Mouse (Mus musculus): ENCODE data around the gene Ranbp1. TPM values are rescaled to one million over a fixed set of nuclear protein-coding genes. Genes with fewer than 3 reads are reported as not detected.

Ranbp1 gene
- polyA plus RNA-seq, 1 experiment = 92.7 TPM

DNA sequence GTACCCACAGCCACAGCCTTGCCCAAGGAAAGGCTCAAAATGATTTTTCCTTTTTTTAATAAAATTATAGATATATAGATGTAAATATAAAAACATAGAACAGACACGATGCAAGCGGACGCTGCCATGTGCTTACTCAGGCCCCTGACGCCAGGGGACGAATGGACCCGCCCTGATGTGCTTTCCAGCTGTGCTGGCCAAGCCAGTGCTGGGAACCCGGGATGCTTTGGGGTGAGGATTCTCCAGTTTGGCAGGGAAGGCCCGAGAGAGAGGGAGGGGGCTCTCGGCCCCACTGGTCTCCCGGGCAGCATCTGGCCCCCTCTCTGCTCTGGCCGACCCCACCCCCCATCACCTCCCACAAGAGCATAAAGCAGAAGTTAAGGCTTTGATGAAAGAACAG is 26.3 kb downstream of the Ranbp1 start:
- H3K4me3 ChIP-seq (ENCODE audit: insufficient read depth, low read depth, low read length) = no peak overlapping the region
- H3K27ac ChIP-seq (replicated peaks; ENCODE audit: low read depth, low read length) = no peak overlapping the region
- H3K4me1 ChIP-seq (ENCODE audit: control insufficient read depth, insufficient read depth, insufficient read length, low read length) = no peaks in the 10 kb centered on the region; the same call in 1 of the 2 replicates

GRCm38 (mm10) chr16:18221543-18221898 is 27.0 kb downstream of the Ranbp1 start:
- Histone ChIP-seq H3K27ac (replicated peaks; ENCODE audit: low read depth, low read length) (no peak overlapping the region), H3K4me1 (ENCODE audit: control insufficient read depth, insufficient read depth, insufficient read length, low read length) (no peaks in the 10 kb centered on the region; the same call in 1 of the 2 replicates)

DNA sequence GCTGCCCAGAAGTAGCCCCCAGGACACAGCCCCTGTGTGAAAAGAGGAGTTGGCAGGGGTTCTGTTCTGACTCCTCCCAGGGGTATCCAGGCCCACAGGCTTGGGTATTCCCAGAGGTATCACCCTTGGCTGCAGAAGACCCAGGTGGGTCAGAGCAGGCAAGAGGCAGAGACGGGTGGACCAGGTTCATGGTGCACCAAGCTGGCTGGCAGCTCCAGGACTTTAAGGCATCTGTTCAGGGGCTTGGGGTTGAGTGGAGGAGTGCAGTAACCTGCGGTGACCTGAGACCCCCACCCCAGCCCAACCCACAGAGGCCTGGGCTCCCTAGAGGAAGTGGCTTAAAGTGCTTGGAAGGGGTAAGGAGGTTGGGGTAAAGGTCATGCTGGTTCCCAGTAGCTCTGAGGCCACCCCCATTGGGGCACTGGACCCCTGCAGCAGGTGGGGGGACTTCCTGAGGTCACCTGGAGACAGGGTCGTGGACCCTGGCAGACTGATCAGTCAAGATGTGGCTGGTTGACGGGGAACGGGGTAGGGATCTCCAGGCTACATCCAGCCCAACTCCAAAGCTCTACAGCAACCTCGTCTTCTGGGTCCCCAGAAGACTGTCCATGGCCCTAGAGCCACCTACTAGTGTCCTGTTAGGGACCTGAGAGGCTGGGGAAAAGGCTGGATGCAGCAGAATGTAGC is 27.5 kb downstream of the Ranbp1 start:
- Histone ChIP-seq H3K27ac (replicated peaks; ENCODE audit: low read depth, low read length) (no peak overlapping the region), H3K4me3 (ENCODE audit: insufficient read depth, low read depth, low read length) (no peak overlapping the region), H3K4me1 (ENCODE audit: control insufficient read depth, insufficient read depth, insufficient read length, low read length) (no peaks in the 10 kb centered on the region; the same call in 1 of the 2 replicates)

More at GRCm38 (mm10) chr16:18221543-18221898, 27.0 kb downstream of the Ranbp1 start:
- no peak overlapping the region for H3K4me3 ChIP-seq (ENCODE audit: insufficient read depth, low read depth, low read length)

GRCm38 (mm10) chr16:18220001-18220400 is 28.5 kb downstream of the Ranbp1 start:
- Histone ChIP-seq H3K27ac (replicated peaks; ENCODE audit: low read depth, low read length) (no peak overlapping the region), H3K4me3 (ENCODE audit: insufficient read depth, low read depth, low read length) (no peak overlapping the region), H3K4me1 (ENCODE audit: control insufficient read depth, insufficient read depth, insufficient read length, low read length) (no peaks in the 10 kb centered on the region; the same call in 1 of the 2 replicates)

DNA sequence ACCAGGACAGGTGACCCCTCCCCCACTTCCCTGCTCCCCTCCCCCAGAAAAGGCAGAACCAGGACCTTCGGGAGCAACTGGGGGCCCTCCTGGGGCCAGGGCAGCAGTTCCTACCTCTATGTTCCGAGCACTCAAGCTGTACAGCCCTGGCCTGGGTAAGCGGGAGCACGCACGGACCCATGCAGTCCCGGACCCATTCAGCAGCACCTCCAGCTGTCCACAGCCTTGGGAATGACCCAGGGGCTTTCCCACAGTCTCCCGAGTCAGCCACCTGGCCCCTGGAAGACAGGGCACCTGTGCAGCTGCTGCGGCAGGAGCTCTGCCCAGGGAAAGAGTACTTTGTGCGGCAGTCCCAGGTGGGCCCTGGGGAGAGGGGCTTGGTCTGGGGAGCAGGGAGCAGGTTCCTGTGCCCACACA is 29.9 kb downstream of the Ranbp1 start:
- Histone ChIP-seq H3K4me1 (ENCODE audit: control insufficient read depth, insufficient read depth, insufficient read length, low read length) (no peaks in the 10 kb centered on the region; the same call in 1 of the 2 replicates), H3K4me3 (ENCODE audit: insufficient read depth, low read depth, low read length) (no peak overlapping the region), H3K27ac (replicated peaks; ENCODE audit: low read depth, low read length) (no peak overlapping the region)

- Histone ChIP-seq H3K4me1 (ENCODE audit: control insufficient read depth, insufficient read depth, insufficient read length, low read length) (no peaks in the 10 kb centered on the region; the same call in 1 of the 2 replicates), H3K27ac (replicated peaks; ENCODE audit: low read depth, low read length) (no peak within 1 kb of the TSS), H3K4me3 (ENCODE audit: insufficient read depth, low read depth, low read length) (no peak within 1 kb of the TSS)
Observed at GRCm38 (mm10) chr16:18217579-18217978, 31.0 kb downstream of the Ranbp1 start, which contains the start of gene Ccdc188. Gene Ccdc188 (plus strand): TSS chr16:18217879.

DNA sequence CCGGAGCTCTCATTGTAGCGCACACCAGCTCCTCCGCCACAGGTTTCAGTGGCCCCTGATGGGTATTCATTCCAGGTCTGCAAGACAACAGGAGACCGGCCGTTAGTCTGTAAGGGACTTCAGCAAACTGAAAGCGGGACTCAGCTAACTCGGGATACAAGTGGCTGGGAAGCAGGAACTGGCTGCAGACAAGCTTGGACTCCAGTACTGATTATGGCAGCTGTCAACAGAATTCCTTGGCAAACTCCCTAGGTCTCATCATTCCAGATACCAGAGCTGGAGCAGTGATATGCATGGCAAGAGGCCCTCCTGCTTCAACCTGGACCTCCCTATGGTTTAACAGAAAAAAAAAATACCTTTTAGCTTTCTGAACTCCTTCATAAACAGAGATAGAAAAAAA is 33.7 kb downstream of the Ranbp1 start:
- Histone ChIP-seq H3K27ac (replicated peaks; ENCODE audit: low read depth, low read length) (no peak overlapping the region), H3K4me1 (ENCODE audit: control insufficient read depth, insufficient read depth, insufficient read length, low read length) (no peaks in the 10 kb centered on the region), H3K4me3 (ENCODE audit: insufficient read depth, low read depth, low read length) (no peak overlapping the region)

DNA sequence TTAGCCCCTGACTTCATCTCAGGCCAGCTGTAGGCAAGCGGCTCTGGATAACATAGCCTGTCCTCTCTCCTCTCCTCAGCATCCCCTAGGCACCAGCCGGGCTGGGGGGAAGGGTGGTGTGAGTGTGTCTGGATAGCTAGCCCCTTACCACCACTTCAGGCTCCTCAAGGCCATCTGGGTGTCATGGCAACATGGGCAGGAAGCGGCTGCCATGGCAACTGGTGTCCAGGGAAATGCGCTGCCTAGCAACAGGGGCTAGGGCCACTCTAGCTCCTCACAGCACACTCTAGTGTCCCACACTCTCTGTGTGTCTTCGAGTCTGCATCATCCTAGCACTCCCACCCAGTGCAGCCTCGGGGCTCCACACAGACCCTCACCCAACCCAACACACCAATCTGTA is 34.8 kb downstream of the Ranbp1 start:
- H3K27ac ChIP-seq (replicated peaks; ENCODE audit: low read depth, low read length) = no peak overlapping the region
- H3K4me3 ChIP-seq (ENCODE audit: insufficient read depth, low read depth, low read length) = no peak overlapping the region
- H3K4me1 ChIP-seq (ENCODE audit: control insufficient read depth, insufficient read depth, insufficient read length, low read length) = no peaks in the 10 kb centered on the region

GRCm38 (mm10) chr16:18211417-18212171 is 36.9 kb downstream of the Ranbp1 start:
- Histone ChIP-seq H3K27ac (replicated peaks; ENCODE audit: low read depth, low read length) (no peak overlapping the region), H3K4me1 (ENCODE audit: control insufficient read depth, insufficient read depth, insufficient read length, low read length) (no peaks in the 10 kb centered on the region), H3K4me3 (ENCODE audit: insufficient read depth, low read depth, low read length) (no peak overlapping the region)

DNA sequence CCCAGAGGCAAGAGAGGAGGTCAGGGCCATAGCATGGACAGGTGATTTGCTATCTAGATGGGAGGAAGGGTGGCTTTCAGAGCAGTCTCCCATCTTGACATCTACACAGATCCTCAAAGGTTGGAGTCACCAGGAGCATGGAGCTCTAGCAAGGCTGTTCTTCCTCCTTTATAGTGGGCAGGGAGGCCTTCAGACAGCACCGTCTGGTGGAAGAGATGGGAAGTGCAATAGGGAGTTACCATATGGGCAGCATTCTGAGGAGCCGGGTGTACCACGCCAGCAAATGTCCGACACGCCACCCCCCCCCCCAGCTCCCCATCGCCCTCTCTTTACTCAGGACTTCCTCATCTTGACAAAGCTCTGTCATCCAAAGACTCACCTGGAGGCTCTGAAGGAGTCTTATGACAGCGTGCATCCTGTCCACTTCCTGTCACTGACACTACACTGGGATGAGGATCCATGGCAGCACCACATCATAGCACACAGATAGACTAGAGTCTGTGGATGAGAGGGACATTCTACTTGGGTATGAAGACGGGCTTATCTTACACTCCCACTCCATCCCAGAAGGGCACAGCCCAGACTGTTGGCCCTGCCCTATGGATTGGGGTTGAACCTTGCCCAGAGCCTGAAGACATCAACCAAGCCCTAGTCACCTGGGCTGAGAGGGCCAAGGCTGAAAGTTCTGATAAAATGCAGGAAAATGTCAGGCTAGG is 37.7 kb downstream of the Ranbp1 start:
- no peaks in the 10 kb centered on the region for H3K4me1 ChIP-seq (ENCODE audit: control insufficient read depth, insufficient read depth, insufficient read length, low read length)
- no peak overlapping the region for H3K27ac ChIP-seq (replicated peaks; ENCODE audit: low read depth, low read length)
- no peak overlapping the region for H3K4me3 ChIP-seq (ENCODE audit: insufficient read depth, low read depth, low read length)

DNA sequence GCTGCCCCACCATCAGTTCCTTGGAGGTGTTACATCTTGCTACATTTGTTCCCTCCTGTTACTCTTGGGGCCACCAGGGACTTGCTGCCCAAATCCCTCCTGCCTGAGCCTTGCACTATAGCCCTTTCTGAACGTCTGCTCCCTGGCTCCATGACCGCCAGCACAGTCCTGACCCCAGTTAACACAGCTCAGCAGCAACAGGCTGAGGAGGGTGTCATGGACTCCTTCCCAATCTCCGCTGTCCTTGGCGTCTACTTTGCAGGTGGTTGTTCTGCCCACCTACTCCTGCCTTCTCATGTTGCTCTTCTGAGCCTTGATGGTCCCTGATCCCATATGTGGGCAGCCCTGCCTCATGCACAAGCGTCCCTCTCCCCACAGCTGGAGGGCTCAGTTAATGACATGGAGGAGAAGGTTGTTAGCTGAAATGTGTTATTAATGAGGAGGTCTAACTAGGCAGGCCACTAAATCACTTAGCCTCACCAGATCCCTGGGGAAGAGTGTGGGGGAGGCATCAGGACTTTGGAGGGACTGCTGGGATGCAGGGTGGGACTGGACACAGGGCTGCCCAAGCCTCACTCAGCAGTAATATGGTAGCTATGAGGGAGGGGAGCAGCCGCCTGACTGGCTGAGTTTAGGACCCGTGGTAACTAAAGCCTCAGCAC is 45.0 kb downstream of the Ranbp1 start:
- no peak overlapping the region for H3K4me3 ChIP-seq (ENCODE audit: insufficient read depth, low read depth, low read length)
- no peak overlapping the region for H3K27ac ChIP-seq (replicated peaks; ENCODE audit: low read depth, low read length)
- H3K4me1 ChIP-seq (ENCODE audit: control insufficient read depth, insufficient read depth, insufficient read length, low read length) = no peaks in the 10 kb centered on the region

DNA sequence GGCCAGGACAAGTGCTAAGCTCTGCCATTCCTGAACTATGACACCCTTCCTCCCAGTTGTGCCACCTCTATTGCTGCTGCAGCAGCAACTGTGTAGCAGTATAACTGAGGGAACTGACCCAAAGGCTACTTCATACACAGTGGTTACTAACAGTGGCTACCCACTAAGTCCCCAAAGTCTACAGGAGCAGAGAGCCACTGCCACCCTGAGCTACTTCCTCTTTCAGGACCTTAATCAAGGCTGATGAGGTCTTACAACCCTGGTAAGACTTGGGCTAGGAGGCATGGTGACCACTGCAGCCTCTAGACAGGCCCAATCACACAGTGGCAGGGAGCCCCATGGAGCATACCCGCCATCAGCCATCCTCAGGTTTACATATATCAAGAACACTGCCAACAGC is 46.5 kb downstream of the Ranbp1 start:
- Histone ChIP-seq H3K4me3 (ENCODE audit: insufficient read depth, low read depth, low read length) (no peak overlapping the region), H3K27ac (replicated peaks; ENCODE audit: low read depth, low read length) (no peak overlapping the region), H3K4me1 (ENCODE audit: control insufficient read depth, insufficient read depth, insufficient read length, low read length) (no peaks in the 10 kb centered on the region)

DNA sequence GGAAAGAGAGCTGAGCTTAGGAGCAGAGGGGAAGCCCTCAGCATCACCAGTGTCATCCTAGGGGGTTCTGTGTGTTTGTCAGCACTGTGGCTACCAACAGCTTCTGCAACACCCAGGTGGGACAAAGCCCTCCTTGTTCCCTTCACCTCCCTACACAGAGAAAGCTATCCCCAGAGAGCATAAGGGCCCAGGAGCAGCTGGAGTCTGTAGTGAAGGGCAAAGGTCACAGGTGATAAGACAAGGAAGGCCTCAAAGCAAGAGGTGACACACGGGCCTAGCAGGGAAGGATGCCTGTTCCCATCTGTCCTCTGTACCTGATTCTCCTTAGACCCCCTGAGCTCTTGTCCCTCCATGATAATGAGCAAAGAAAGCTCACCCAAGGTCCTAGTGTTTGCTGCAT is 46.9 kb downstream of the Ranbp1 start:
- H3K27ac ChIP-seq (replicated peaks; ENCODE audit: low read depth, low read length) = no peak overlapping the region
- no peaks in the 10 kb centered on the region for H3K4me1 ChIP-seq (ENCODE audit: control insufficient read depth, insufficient read depth, insufficient read length, low read length)
- no peak overlapping the region for H3K4me3 ChIP-seq (ENCODE audit: insufficient read depth, low read depth, low read length)

- H3K4me3 ChIP-seq (ENCODE audit: insufficient read depth, low read depth, low read length) = no peak overlapping the region
- no peak overlapping the region for H3K27ac ChIP-seq (replicated peaks; ENCODE audit: low read depth, low read length)
- no peaks in the 10 kb centered on the region for H3K4me1 ChIP-seq (ENCODE audit: control insufficient read depth, insufficient read depth, insufficient read length, low read length)
Observed at GRCm38 (mm10) chr16:18200062-18200461, 48.5 kb downstream of the Ranbp1 start.

All from brown adipose tissue, adult 24 weeks (tissue).